Mouse (Mus musculus) bone marrow, adult 2 months (tissue): Measurements from ENCODE around the gene Mybpc2.

Experiments
- CTCF ChIP-seq: fragments of 200-500 bp; IDR thresholded peaks from 2 replicates; pipeline ENCODE4 v1.5.1; 2011; ENCODE audit warnings: low read length, control low read depth; ENCODE audit not compliant: control insufficient read depth, insufficient read depth
- POLR2A ChIP-seq: fragments of 200-500 bp; IDR thresholded peaks from 2 replicates; pipeline ENCODE4 v1.6.1; 2011; ENCODE audit warnings: low read depth, mild to moderate bottlenecking, control low read depth, low read length, borderline replicate concordance; ENCODE audit not compliant: control insufficient read depth

DNA sequence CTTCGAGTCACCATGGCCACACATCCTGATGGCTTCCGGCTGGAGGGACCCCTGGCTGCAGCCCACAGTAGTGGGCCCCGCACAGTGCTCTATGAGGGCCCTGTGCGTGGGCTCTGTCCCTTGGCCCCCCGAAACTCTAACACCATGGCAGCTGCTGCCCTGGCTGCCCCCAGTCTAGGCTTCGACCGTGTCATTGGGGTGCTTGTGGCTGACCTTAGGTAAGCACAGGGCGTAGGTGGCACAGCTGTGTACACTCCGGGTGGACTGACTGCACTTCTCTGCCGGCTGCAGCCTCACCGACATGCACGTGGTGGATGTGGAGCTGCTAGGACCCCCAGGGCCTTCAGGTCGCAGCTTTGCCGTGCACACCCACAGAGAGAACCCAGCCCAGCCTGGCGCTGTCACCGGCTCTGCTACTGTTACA, 57.6 kb downstream of the Mybpc2 start:
- TF ChIP-seq CTCF (no peak), POLR2A (no peak)
